ENCODE assay signal across 8 mouse cellular contexts in genomic region chr3:135691191-135692131, GRCm38 (mm10). TPM values are rescaled to one million over a fixed set of nuclear protein-coding genes. Genes with fewer than 3 reads are reported as not detected.
DNase-seq lines count a peak whose midpoint lies in the region; ATAC-seq and TF ChIP-seq lines count a peak whose summit lies in the region.

Nfkb1 (minus strand) TSS chr3:135691547.

- peaks cover 2% of the 10 kb centered on the region for H3K4me1 ChIP-seq in cortical plate, adult 2 months (ENCODE audit: control insufficient read depth, insufficient read depth, low read length)

- DNase-seq in ZHBTc4 (ENCODE audit: low read depth, low spot score), result peak; percentile 61
- peak; percentile 63 for DNase-seq in gastrocnemius, postnatal 14 days
- peak; percentile 52 for DNase-seq in hindlimb bud, embryonic 11.5 days (ENCODE audit: extremely low spot score, low read depth, low spot score)
- peak; percentile 37 to 62 for DNase-seq in left cerebral cortex, postnatal 14 days (ENCODE audit: low spot score in 2 of 2)
- DNase-seq in right cerebral cortex, postnatal 10 days (ENCODE audit: low spot score in 2 of 2), result peak; percentile 73 to 74
- DNase-seq in urinary bladder, postnatal 36 days (ENCODE audit: low spot score in 2 of 2), result peak; percentile 65 to 68

- H3K27ac ChIP-seq in cortical plate, adult 2 months (ENCODE audit: insufficient read depth, low read length), result peak within 1 kb of the TSS; percentile 86

- TF ChIP-seq CTCF in cortical plate, adult 2 months (IDR thresholded peaks at IDR 0.05; ENCODE audit: extremely low read depth, insufficient read depth, low read length), result no peak

- H3K4me3 ChIP-seq in cortical plate, adult 2 months (ENCODE audit: insufficient read depth, low read length), result peak within 1 kb of the TSS; percentile 60

- peak; percentile 57; the same call in 1 of the 2 replicates for TF ChIP-seq POLR2A in cortical plate, adult 2 months (IDR thresholded peaks at IDR 0.05; ENCODE audit: extremely low read depth, insufficient read depth, low read length)

- intact Hi-C loops in gastrocnemius, postnatal 14 days (cut with DNase I; ENCODE audit: low total_unique reads), result no loop called here
- intact Hi-C loops in left cerebral cortex, postnatal 14 days (cut with DNase I), result no loop called here

- ATAC-seq in megakaryocyte progenitor cell, adult 5-6 weeks (replicated peaks; ENCODE audit: poor library complexity), result peak; percentile 58

RNA-seq across cellular contexts. Expression of gene Nfkb1, which starts in this region (rescaled TPM):
- polyA plus RNA-seq in cortical plate, adult 2 months (2012; rRNA removed), result 22.3 and 24.2 TPM in 2 replicates
- 10 to 100 TPM; 20.2 to 20.5 TPM for total RNA-seq in gastrocnemius, postnatal 14 days (2021)
- 10 to 100 TPM; 17.2 to 18.1 TPM for total RNA-seq in left cerebral cortex, postnatal 14 days (2021)
- 58.7 and 65.3 TPM in 2 replicates for total RNA-seq in megakaryocyte progenitor cell, adult 5-6 weeks (2015)
- total RNA-seq in megakaryocyte progenitor cell, adult 5-6 weeks (2017), result 109 and 110 TPM in 2 replicates

Comparison
In these comparisons a context has a peak if more than half of its experiments do, and no peak if none do; other contexts are left out.
1. Peak in every context shown above with its lines: DNase-seq, ATAC-seq, H3K4me3 ChIP-seq and H3K27ac ChIP-seq.